Mouse (Mus musculus): ENCODE results near the gene Ogdh.
A peak's percentile ranks its signal among the peaks of the same experiment; 100 is the strongest.
"Not testable (repeated sequence)": the region's sequence is repeated elsewhere in the genome, so short reads cannot be mapped to it uniquely, and the experiment has no call there.

The Ogdh gene

GRCm38 (mm10) chr11:6366434-6366833, 75.0 kb downstream of the Ogdh start:
- DNase-seq (ENCODE audit: low spot score) = no peak

- DNase-seq (ENCODE audit: low spot score) = no peak
Observed at GRCm38 (mm10) chr11:6367156-6367555, 75.7 kb downstream of the Ogdh start.

GRCm38 (mm10) chr11:6367986-6368385, 76.6 kb downstream of the Ogdh start:
- not testable (repeated sequence) for DNase-seq (ENCODE audit: low spot score)

GRCm38 (mm10) chr11:6371376-6372155, 80.1 kb downstream of the Ogdh start:
- DNase-seq (ENCODE audit: low spot score) = no peak

GRCm38 (mm10) chr11:6372784-6373183, 81.4 kb downstream of the Ogdh start:
- no peak for DNase-seq (ENCODE audit: low spot score)

GRCm38 (mm10) chr11:6380916-6381315, 89.5 kb downstream of the Ogdh start:
- DNase-seq (ENCODE audit: low spot score) = no peak

- DNase-seq (ENCODE audit: low spot score) = no peak
Observed at GRCm38 (mm10) chr11:6388126-6388725, 96.8 kb downstream of the Ogdh start.

GRCm38 (mm10) chr11:6388726-6389413, 97.4 kb downstream of the Ogdh start, which contains the start of gene Zmiz2:
TSS of gene Zmiz2 (plus strand) at chr11:6389074.
- peak; percentile 94 for DNase-seq (ENCODE audit: low spot score)

- no peak for DNase-seq (ENCODE audit: low spot score)
Observed at GRCm38 (mm10) chr11:6389483-6389921, 98.1 kb downstream of the Ogdh start.

GRCm38 (mm10) chr11:6390376-6391053, 99.1 kb downstream of the Ogdh start:
- no peak for DNase-seq (ENCODE audit: low spot score)

- no peak for DNase-seq (ENCODE audit: low spot score)
Observed at GRCm38 (mm10) chr11:6391516-6392276, 100.3 kb downstream of the Ogdh start.

GRCm38 (mm10) chr11:6392857-6393256, 101.4 kb downstream of the Ogdh start:
- no peak for DNase-seq (ENCODE audit: low spot score)

GRCm38 (mm10) chr11:6393866-6394265, 102.4 kb downstream of the Ogdh start:
- no peak for DNase-seq (ENCODE audit: low spot score)

GRCm38 (mm10) chr11:6395565-6395964, 104.1 kb downstream of the Ogdh start:
- DNase-seq (ENCODE audit: low spot score) = no peak

GRCm38 (mm10) chr11:6398141-6398540, 106.7 kb downstream of the Ogdh start:
- no peak for DNase-seq (ENCODE audit: low spot score)

GRCm38 (mm10) chr11:6402515-6403510, 111.4 kb downstream of the Ogdh start:
- peak; percentile 70 for DNase-seq (ENCODE audit: low spot score)

- DNase-seq (ENCODE audit: low spot score) = no peak
Observed at GRCm38 (mm10) chr11:6403830-6404405, 112.5 kb downstream of the Ogdh start.

GRCm38 (mm10) chr11:6404699-6405566, 113.5 kb downstream of the Ogdh start:
- peak; percentile 55 for DNase-seq (ENCODE audit: low spot score)

- DNase-seq (ENCODE audit: low spot score) = no peak
Observed at GRCm38 (mm10) chr11:6405591-6406081, 114.2 kb downstream of the Ogdh start.

All from lung, postnatal 25 days (tissue).